Mouse (Mus musculus): ENCODE measurements around the gene Znhit3. TPM values are rescaled to one million over a fixed set of nuclear protein-coding genes. Genes with fewer than 3 reads are reported as not detected.

Gene Znhit3
- polyA plus RNA-seq, 1 experiment from 2014 or later: 70.3 TPM

DNA sequence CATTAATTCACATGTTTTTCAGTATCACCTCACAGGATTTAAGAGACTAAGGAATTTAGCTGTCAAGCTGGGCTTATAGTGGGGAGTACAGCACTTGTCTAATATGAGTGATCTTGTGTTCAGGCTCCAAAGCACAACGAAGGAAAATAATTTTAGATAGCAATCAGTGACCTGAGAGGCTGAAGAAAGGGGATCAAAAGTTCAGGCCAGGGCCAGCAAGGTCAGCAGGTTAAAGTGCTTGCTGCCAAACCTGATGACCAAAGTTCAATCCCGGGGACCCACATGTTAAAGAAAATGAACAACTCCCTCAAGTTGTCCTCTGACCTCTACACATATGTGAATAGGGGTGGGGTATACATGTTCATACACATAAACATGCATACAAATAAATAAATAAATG lies 50.9 kb downstream of the Znhit3 start:
- Histone ChIP-seq H3K9ac (no peak overlapping the region), H3K27ac (no peak overlapping the region), H3K36me3 (replicated peaks; ENCODE audit: control insufficient read depth, insufficient read depth) (peaks cover 9% of the 10 kb centered on the region), H3K27me3 (ENCODE audit: control insufficient read depth, insufficient read depth, low read length) (no peaks in the 10 kb centered on the region), H3K4me1 (replicated peaks; ENCODE audit: control insufficient read depth, insufficient read depth, low read length) (peaks cover 19% of the 10 kb centered on the region), H3K9me3 (ENCODE audit: control insufficient read depth, low read length) (no peaks in the 10 kb centered on the region), H3K4me2 (replicated peaks) (no peak overlapping the region), H3K4me3 (replicated peaks; ENCODE audit: low read length) (no peak overlapping the region)
- 81% methylated on average over 2 of the region's 2 CpGs for WGBS
- ATAC-seq (ENCODE audit: low FRiP score) (no peak), DNase-seq (ENCODE audit: low spot score) (no peak)

Small RNA genes lying within 50 kb of the gene (microRNA-seq; reads per million reads assigned to microRNA genes)
- gene Gm23564: not detected

Other genes starting within 250 kb of the Znhit3 start
- 12.2 and 16.0 TPM in 2 replicates for gene Mrm1, start 96.9 kb downstream of the Znhit3 start, polyA plus RNA-seq (2014; fragmentation: Nextera tagmentation; extraction: Ambion mirVana)
- gene Dhrs11, start 87.4 kb downstream of the Znhit3 start, polyA plus RNA-seq (2014; fragmentation: Nextera tagmentation; extraction: Ambion mirVana): 10.2 and 10.5 TPM in 2 replicates
- 67.6 and 69.7 TPM in 2 replicates for gene Ggnbp2, start 45.5 kb downstream of the Znhit3 start, polyA plus RNA-seq (2014; fragmentation: Nextera tagmentation; extraction: Ambion mirVana)
- gene Myo19, start 36.2 kb downstream of the Znhit3 start, polyA plus RNA-seq (2014; fragmentation: Nextera tagmentation; extraction: Ambion mirVana): 6.0 and 6.1 TPM in 2 replicates
- 2.7 and 3.1 TPM in 2 replicates for gene Pigw, start 36.1 kb downstream of the Znhit3 start, polyA plus RNA-seq (2014; fragmentation: Nextera tagmentation; extraction: Ambion mirVana)
- gene Car4, start 41.4 kb upstream of the Znhit3 start, polyA plus RNA-seq (2014; fragmentation: Nextera tagmentation; extraction: Ambion mirVana): 4.6 and 5.0 TPM in 2 replicates
- 17.3 and 18.8 TPM in 2 replicates for gene Usp32, start 223.8 kb upstream of the Znhit3 start, polyA plus RNA-seq (2014; fragmentation: Nextera tagmentation; extraction: Ambion mirVana)

Data from hindbrain, embryonic 14.5 days (tissue).